Mouse (Mus musculus): ENCODE data around the gene H2afy. TPM values are rescaled to one million over a fixed set of nuclear protein-coding genes. Genes with fewer than 3 reads are reported as not detected.

Gene H2afy
- total and polyA plus RNA-seq, 2 experiments from 2014 or later = 169 to 181 TPM

DNA sequence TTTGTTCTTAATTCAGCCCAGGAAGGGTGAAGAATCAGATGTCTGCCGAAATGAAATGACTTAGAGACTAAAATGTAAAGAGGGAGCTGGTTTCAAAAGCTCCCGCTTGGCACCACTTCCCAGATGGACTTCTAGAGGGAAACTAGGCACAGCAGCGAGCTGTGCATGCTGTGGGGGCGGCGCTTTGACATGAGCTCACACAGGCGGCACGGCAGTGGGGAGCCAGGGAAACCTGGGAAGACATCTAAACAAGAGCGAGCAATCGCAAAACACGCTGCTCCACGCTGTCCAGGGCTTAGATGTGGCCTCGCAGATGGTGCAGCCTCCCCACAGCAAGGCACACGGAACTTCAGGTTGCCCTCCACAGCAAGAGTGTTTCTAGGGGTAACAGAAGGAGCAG lies 23.2 kb downstream of the H2afy start:
- H3K9ac ChIP-seq = no peak overlapping the region
- no peak overlapping the region for H3K4me2 ChIP-seq (ENCODE audit: low read depth)
- H3K36me3 ChIP-seq (ENCODE audit: insufficient read depth) = 0 out of 2 replicates have a peak, but pooled peaks cover 6% of the 10 kb centered on the region
- DNase-seq = no peak
- no peak overlapping the region for H3K27ac ChIP-seq (ENCODE audit: low read depth, low read length)
- no peak overlapping the region for H3K4me3 ChIP-seq (ENCODE audit: low read depth, low read length)
- H3K27me3 ChIP-seq (ENCODE audit: insufficient read depth, low read length) = no peaks in the 10 kb centered on the region
- no peak for TF ChIP-seq CTCF (IDR thresholded peaks at IDR 0.05; ENCODE audit: low read depth)
- WGBS = 47% methylated on average over 13 of the region's 13 CpGs
- peaks cover 9% of the 10 kb centered on the region; the same call in 1 of the 2 replicates for H3K4me1 ChIP-seq (ENCODE audit: insufficient read depth)
- H3K9me3 ChIP-seq (ENCODE audit: low read length) = no peaks in the 10 kb centered on the region
- ATAC-seq = peak; percentile 30; the same call in 1 of the 2 replicates

DNA sequence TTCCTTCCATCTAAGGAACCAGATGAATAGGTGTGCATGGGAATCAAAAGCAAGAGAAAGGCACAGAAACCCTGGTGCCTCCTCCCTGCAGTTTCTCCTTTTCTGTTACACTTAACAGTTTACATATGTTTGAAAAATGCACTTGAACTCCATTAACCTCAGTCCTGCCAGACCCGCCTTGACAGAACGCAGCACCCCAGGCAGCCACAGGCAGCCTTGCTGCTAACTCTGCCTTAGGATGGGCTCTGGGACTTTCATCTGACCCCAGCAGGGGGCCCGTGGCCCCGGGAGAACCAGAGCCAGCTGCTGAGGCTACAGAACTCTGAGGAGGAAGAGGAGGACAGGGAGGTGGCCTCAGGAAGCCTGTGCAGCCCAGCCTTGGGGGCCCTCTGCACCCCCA lies 23.7 kb downstream of the H2afy start:
- no peaks in the 10 kb centered on the region for H3K27me3 ChIP-seq (ENCODE audit: insufficient read depth, low read length)
- DNase-seq = no peak
- no peak overlapping the region for H3K27ac ChIP-seq (ENCODE audit: low read depth, low read length)
- H3K4me3 ChIP-seq (ENCODE audit: low read depth, low read length) = no peak overlapping the region
- 0 out of 2 replicates have a peak, but pooled peaks cover 6% of the 10 kb centered on the region for H3K36me3 ChIP-seq (ENCODE audit: insufficient read depth)
- ATAC-seq = no peak
- no peak overlapping the region for H3K9ac ChIP-seq
- peaks cover 9% of the 10 kb centered on the region; the same call in 1 of the 2 replicates for H3K4me1 ChIP-seq (ENCODE audit: insufficient read depth)
- no peaks in the 10 kb centered on the region for H3K9me3 ChIP-seq (ENCODE audit: low read length)
- 44% methylated on average over 4 of the region's 4 CpGs for WGBS
- no peak for TF ChIP-seq CTCF (IDR thresholded peaks at IDR 0.05; ENCODE audit: low read depth)
- H3K4me2 ChIP-seq (ENCODE audit: low read depth) = no peak overlapping the region

DNA sequence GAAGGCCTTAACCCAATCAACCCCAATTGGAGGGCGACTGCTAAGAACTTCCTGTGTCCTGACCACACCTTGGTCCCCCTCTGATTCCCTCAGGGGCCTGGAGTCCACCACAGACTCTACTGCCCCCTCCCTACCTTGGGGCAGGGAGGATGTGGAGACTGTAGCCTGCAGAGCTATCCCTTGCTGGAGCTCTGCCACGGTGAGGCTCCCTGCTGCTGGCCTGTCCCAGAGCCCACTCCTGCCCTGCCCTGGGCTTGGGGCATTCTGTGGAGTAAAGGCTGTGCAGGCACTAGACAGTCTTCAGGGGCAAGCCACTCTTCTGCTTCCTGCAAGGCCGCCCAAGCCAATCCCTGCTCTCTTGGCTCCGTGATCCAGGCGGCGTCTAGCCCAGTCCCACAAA lies 24.6 kb downstream of the H2afy start:
- no peak for TF ChIP-seq CTCF (IDR thresholded peaks at IDR 0.05; ENCODE audit: low read depth)
- no peak for ATAC-seq
- Histone ChIP-seq H3K4me2 (ENCODE audit: low read depth) (no peak overlapping the region), H3K4me1 (ENCODE audit: insufficient read depth) (peaks cover 9% of the 10 kb centered on the region; the same call in 1 of the 2 replicates), H3K27me3 (ENCODE audit: insufficient read depth, low read length) (no peaks in the 10 kb centered on the region), H3K27ac (ENCODE audit: low read depth, low read length) (no peak overlapping the region), H3K9ac (no peak overlapping the region), H3K9me3 (ENCODE audit: low read length) (no peaks in the 10 kb centered on the region), H3K36me3 (ENCODE audit: insufficient read depth) (0 out of 2 replicates have a peak, but pooled peaks cover 6% of the 10 kb centered on the region), H3K4me3 (ENCODE audit: low read depth, low read length) (no peak overlapping the region)
- 86% methylated on average over 6 of the region's 6 CpGs for WGBS
- DNase-seq = no peak

DNA sequence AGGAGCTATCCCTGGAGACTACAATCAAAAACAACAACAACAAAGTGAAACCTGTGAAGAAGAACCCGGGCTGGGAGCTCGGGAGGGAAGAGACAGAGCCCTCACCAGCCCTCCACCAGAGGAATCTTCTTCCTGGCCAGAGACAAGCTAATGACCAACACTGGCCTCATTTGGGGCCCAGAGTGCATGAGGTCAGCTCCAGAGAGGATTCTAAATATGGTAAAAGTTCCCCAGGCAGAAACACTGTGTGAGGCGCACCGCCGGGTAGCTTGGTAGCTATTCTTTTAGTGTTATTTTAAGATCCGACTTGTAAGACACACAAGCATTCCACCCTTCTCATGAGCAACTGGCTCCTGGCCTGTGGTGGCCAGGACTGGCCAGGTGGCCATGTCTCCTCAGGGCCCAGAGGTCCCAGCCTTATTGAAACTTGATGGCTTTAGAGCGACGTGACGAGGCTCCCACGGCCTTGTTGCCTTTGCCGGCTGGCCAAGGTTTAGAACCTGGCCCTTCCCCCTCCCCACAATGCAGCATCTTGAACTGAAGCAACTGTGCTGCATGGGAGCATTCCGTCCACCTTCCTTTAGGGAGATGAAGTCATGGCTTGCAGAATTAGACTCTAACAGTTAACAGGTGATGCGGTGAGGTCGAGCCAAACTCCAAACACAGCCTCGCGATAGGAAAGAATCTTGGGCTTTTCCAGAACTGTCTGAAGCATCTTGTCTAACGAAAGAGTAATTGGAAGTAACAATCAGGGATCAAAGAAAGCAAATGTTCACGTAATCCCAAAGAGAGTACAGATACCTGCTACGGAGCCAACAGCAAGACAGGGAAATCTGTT lies 25.2 kb downstream of the H2afy start:
- 0 out of 2 replicates have a peak, but pooled peaks cover 6% of the 10 kb centered on the region for H3K36me3 ChIP-seq (ENCODE audit: insufficient read depth)
- no peak overlapping the region for H3K9ac ChIP-seq
- H3K4me3 ChIP-seq (ENCODE audit: low read depth, low read length) = no peak overlapping the region
- H3K9me3 ChIP-seq (ENCODE audit: low read length) = no peaks in the 10 kb centered on the region
- ATAC-seq (no peak), DNase-seq (no peak)
- H3K4me2 ChIP-seq (ENCODE audit: low read depth) = no peak overlapping the region
- 81% methylated on average over 19 of the region's 19 CpGs for WGBS
- H3K27ac ChIP-seq (ENCODE audit: low read depth, low read length) = no peak overlapping the region
- peaks cover 9% of the 10 kb centered on the region; the same call in 1 of the 2 replicates for H3K4me1 ChIP-seq (ENCODE audit: insufficient read depth)
- TF ChIP-seq CTCF (IDR thresholded peaks at IDR 0.05; ENCODE audit: low read depth) = no peak
- H3K27me3 ChIP-seq (ENCODE audit: insufficient read depth, low read length) = no peaks in the 10 kb centered on the region

DNA sequence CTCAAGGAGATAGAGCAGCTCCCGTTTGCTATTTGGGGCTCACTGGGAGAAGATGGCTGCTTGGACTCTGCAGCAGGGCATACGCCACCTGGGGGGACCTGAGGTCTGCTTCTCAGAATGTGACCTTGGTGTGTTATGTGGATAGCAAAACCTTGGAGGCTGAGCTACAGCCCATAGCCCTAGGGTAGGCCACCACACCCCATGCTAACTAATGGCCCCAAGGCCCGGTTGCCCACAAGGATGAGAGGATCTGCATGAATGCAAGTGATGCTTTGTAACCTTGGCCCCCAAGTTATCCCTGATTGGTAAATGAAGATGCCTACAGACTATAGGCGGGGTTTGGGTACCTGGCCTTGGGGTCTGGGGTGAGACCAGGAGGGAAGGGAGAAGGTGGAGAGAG lies 26.5 kb downstream of the H2afy start:
- no peak overlapping the region for H3K4me2 ChIP-seq (ENCODE audit: low read depth)
- 0 out of 2 replicates have a peak, but pooled peaks cover 8% of the 10 kb centered on the region for H3K36me3 ChIP-seq (ENCODE audit: insufficient read depth)
- ATAC-seq (no peak), DNase-seq (no peak)
- H3K4me1 ChIP-seq (ENCODE audit: insufficient read depth) = peaks cover 9% of the 10 kb centered on the region; the same call in 1 of the 2 replicates
- no peak overlapping the region for H3K9ac ChIP-seq
- no peaks in the 10 kb centered on the region for H3K27me3 ChIP-seq (ENCODE audit: insufficient read depth, low read length)
- H3K27ac ChIP-seq (ENCODE audit: low read depth, low read length) = no peak overlapping the region
- no peaks in the 10 kb centered on the region for H3K9me3 ChIP-seq (ENCODE audit: low read length)
- no peak overlapping the region for H3K4me3 ChIP-seq (ENCODE audit: low read depth, low read length)
- no peak for TF ChIP-seq CTCF (IDR thresholded peaks at IDR 0.05; ENCODE audit: low read depth)
- 81% methylated on average over 4 of the region's 4 CpGs for whole genome bisulfite sequencing

DNA sequence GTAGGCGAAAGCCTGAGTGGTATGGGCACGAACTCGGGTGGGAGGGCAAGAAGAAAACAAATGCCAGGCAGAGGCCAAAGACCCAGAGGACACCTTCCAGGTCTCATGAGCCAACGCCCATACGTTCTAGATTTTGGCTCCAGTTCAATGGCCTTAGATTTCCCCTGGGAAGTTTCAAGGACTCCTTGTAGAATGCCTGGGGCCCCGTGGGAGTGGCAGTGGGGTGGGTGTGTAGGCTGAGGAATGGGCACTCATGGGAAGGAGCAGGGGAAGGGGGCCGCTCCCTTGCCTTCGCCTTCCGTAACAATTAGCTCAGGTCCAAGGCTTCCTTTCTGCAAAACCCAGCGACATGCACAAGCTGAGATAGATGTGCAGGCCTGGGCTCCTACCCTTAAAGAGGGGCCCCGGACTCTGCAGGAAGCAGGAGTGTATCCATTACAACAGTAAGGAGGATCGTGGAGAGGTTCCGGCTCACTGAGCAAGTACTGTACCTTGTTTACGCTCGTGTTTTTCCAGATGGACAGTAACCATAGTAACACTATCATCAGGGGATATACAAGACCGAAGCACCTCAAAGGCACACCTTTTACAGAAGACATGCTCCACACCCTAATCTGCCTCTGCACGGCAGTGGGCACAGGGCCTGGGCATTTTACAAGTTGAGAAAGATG lies 27.2 kb downstream of the H2afy start:
- no peak for TF ChIP-seq CTCF (IDR thresholded peaks at IDR 0.05; ENCODE audit: low read depth)
- no peak for ATAC-seq
- no peaks in the 10 kb centered on the region for H3K9me3 ChIP-seq (ENCODE audit: low read length)
- H3K4me2 ChIP-seq (ENCODE audit: low read depth) = no peak overlapping the region
- H3K27me3 ChIP-seq (ENCODE audit: insufficient read depth, low read length) = no peaks in the 10 kb centered on the region
- H3K9ac ChIP-seq = no peak overlapping the region; the same call in 1 of the 2 replicates
- H3K4me3 ChIP-seq (ENCODE audit: low read depth, low read length) = no peak overlapping the region
- peaks cover 13% of the 10 kb centered on the region; the same call in 1 of the 2 replicates for H3K36me3 ChIP-seq (ENCODE audit: insufficient read depth)
- no peak for DNase-seq
- WGBS = 49% methylated on average over 17 of the region's 17 CpGs
- peaks cover 10% of the 10 kb centered on the region; the same call in 1 of the 2 replicates for H3K4me1 ChIP-seq (ENCODE audit: insufficient read depth)
- no peak overlapping the region for H3K27ac ChIP-seq (ENCODE audit: low read depth, low read length)

All from forebrain, postnatal 0 days (tissue).